Mouse (Mus musculus) CH12.LX (cell line): ENCODE results near the gene Prkce. TPM values are rescaled to one million over a fixed set of nuclear protein-coding genes. Genes with fewer than 3 reads are reported as not detected.

Experiments
- DNase-seq: peaks from one replicate; pipeline ENCODE4 v3.0.0-alpha.2; 2013; ENCODE audit errors: extremely low read depth
- H3K27ac ChIP-seq: 2 replicates; pipeline ENCODE4 v1.5.1; 2012; ENCODE audit warnings: low read depth, mild to moderate bottlenecking, control low read depth, moderate library complexity; ENCODE audit not compliant: insufficient read depth
- H3K27me3 ChIP-seq: replicated peaks from 2 replicates; pipeline ENCODE3; 2012; ENCODE audit warnings: inconsistent platforms
- H3K36me3 ChIP-seq, 2 experiments: replicated peaks in 1 of 2; 2 replicates each; pipeline versions ENCODE3 to v1.6.1; 2012; ENCODE audit warnings: inconsistent platforms in 1 of 2, low read length in 1 of 2, mild to moderate bottlenecking in 1 of 2, mixed read lengths in 1 of 2, moderate library complexity in 1 of 2; ENCODE audit not compliant: control insufficient read depth in 1 of 2, insufficient read depth in 1 of 2
- H3K4me1 ChIP-seq, 2 experiments: 2 replicates each; pipeline ENCODE4 v1.6.1; 2012; ENCODE audit warnings: inconsistent platforms in 1 of 2, moderate library complexity in 1 of 2; ENCODE audit not compliant: insufficient read depth in 2 of 2, control insufficient read depth in 1 of 2
- H3K4me2 ChIP-seq: 2 replicates; pipeline ENCODE4 v1.6.1; 2012; ENCODE audit warnings: low read depth, mild to moderate bottlenecking, control low read depth; ENCODE audit not compliant: poor library complexity, insufficient read depth, severe bottlenecking
- H3K4me3 ChIP-seq, 3 experiments: fragments of 150-350 bp in 1 of 3; sonication (generic) in 1 of 3; replicated peaks in 1 of 3; 2 replicates each; pipeline versions ENCODE3 to v1.5.1; 2011 to 2012; ENCODE audit warnings: low read depth in 2 of 3, low read length in 2 of 3, mild to moderate bottlenecking in 2 of 3, moderate library complexity in 2 of 3, control low read depth in 1 of 3, improper control_type of control experiment in 1 of 3, inconsistent platforms in 1 of 3, mixed read lengths in 1 of 3; ENCODE audit not compliant: poor library complexity in 1 of 3
- H3K79me2 ChIP-seq: replicated peaks from 2 replicates; pipeline ENCODE4 v1.6.1; 2012; ENCODE audit warnings: mild to moderate bottlenecking, moderate library complexity; ENCODE audit not compliant: control insufficient read depth, poor library complexity, insufficient read depth, severe bottlenecking; ENCODE audit errors: extremely low read depth
- H3K9ac ChIP-seq: 2 replicates; pipeline ENCODE4 v1.6.1; 2012; ENCODE audit warnings: low read depth, mild to moderate bottlenecking, control low read depth, moderate library complexity; ENCODE audit not compliant: insufficient read depth
- H3K9me3 ChIP-seq: replicated peaks from 2 replicates; pipeline ENCODE3; 2012; ENCODE audit warnings: low read length, inconsistent platforms, mixed read lengths
- BHLHE40 ChIP-seq: IDR thresholded peaks from 2 replicates; pipeline ENCODE4 v1.6.1; 2011; ENCODE audit warnings: mild to moderate bottlenecking, low read depth, low read length, improper control_type of control experiment
- E2F4 ChIP-seq: IDR thresholded peaks from 2 replicates; pipeline ENCODE4 v1.6.1; 2011; ENCODE audit warnings: low read depth, low read length, improper control_type of control experiment; ENCODE audit not compliant: insufficient replicate concordance
- ETS1 ChIP-seq: conservative IDR thresholded peaks from 2 replicates; pipeline ENCODE4 v1.6.1; 2012; ENCODE audit warnings: low read depth, mild to moderate bottlenecking, inconsistent platforms, low read length, improper control_type of control experiment, moderate library complexity
- HCFC1 ChIP-seq: IDR thresholded peaks from 2 replicates; pipeline ENCODE4 v1.6.1; 2012; ENCODE audit warnings: low read depth, mild to moderate bottlenecking, inconsistent platforms, low read length, improper control_type of control experiment
- IRF4 ChIP-seq: IDR thresholded peaks from 2 replicates; pipeline ENCODE4 v1.6.1; 2014; ENCODE audit warnings: low read depth, mild to moderate bottlenecking, inconsistent platforms, low read length, improper control_type of control experiment
- JUN ChIP-seq: IDR thresholded peaks from 2 replicates; pipeline ENCODE4 v1.6.1; 2011; ENCODE audit warnings: low read depth, mild to moderate bottlenecking, low read length, improper control_type of control experiment, moderate library complexity; ENCODE audit not compliant: insufficient read depth
- KAT2A ChIP-seq: IDR thresholded peaks from 2 replicates; pipeline ENCODE4 v1.6.1; 2012; ENCODE audit warnings: low read length, improper control_type of control experiment, inconsistent platforms; ENCODE audit not compliant: insufficient replicate concordance
- MAX ChIP-seq: IDR thresholded peaks from 2 replicates; pipeline ENCODE4 v1.6.1; 2011; ENCODE audit warnings: low read length, improper control_type of control experiment
- MAZ ChIP-seq: IDR thresholded peaks from 2 replicates; pipeline ENCODE4 v1.6.1; 2012; ENCODE audit warnings: low read depth, mild to moderate bottlenecking, inconsistent platforms, low read length, improper control_type of control experiment, moderate library complexity
- NELFE ChIP-seq: IDR thresholded peaks from 2 replicates; pipeline ENCODE4 v1.6.1; 2011; ENCODE audit warnings: low read depth, low read length, improper control_type of control experiment
- NRF1 ChIP-seq: IDR thresholded peaks from 2 replicates; pipeline ENCODE4 v1.6.1; 2014; ENCODE audit warnings: low read depth, mild to moderate bottlenecking, inconsistent platforms, low read length, improper control_type of control experiment, moderate library complexity
- POLR2AphosphoS2 ChIP-seq: IDR thresholded peaks from 2 replicates; pipeline ENCODE4 v1.6.1; 2011; ENCODE audit warnings: low read depth, low read length, improper control_type of control experiment
- SMC3 ChIP-seq: IDR thresholded peaks from 2 replicates; pipeline ENCODE4 v1.6.1; 2011; ENCODE audit warnings: low read depth, low read length, improper control_type of control experiment
- TCF12 ChIP-seq: IDR thresholded peaks from 2 replicates; pipeline ENCODE4 v1.6.1; 2014; ENCODE audit warnings: low read depth, mild to moderate bottlenecking, inconsistent platforms, low read length, improper control_type of control experiment
- UBTF ChIP-seq: IDR thresholded peaks from 2 replicates; pipeline ENCODE4 v1.6.1; 2012; ENCODE audit warnings: low read depth, mild to moderate bottlenecking, inconsistent platforms, low read length, improper control_type of control experiment, moderate library complexity
- USF2 ChIP-seq: conservative IDR thresholded peaks from 2 replicates; pipeline ENCODE4 v1.6.1; 2011; ENCODE audit warnings: low read depth, low read length, improper control_type of control experiment
- ZMIZ1 ChIP-seq: IDR thresholded peaks from 2 replicates; pipeline ENCODE4 v1.6.1; 2012; ENCODE audit warnings: low read depth, mild to moderate bottlenecking, inconsistent platforms, low read length, improper control_type of control experiment
- dilution Hi-C: fragments of 300-500 bp; cut with MboI; formaldehyde crosslinking; loops from 2 replicates; pipeline ENCODE4 v1.14.3; 2020; ENCODE audit warnings: low sequenced_read_pairs; ENCODE audit not compliant: extremely low pct_unique_long_range_greater_than_20kb, extremely low pct_ligation_motif_present
- in situ Hi-C: fragments of 300-500 bp; cut with MboI; formaldehyde crosslinking; loops from 3 replicates; pipeline ENCODE4 v1.14.3; 2019; ENCODE audit warnings: low sequenced_read_pairs, low pct_ligation_motif_present, low pct_unique_long_range_greater_than_20kb, mixed read lengths
- polyA plus RNA-seq: library from polyadenylated mRNA; unstranded; fragments of >175 nt; gene quantifications from 2 replicates; pipeline ENCODE4 v1.2.1, GENCODE M21; 2012; ENCODE audit warnings: low read depth; ENCODE audit not compliant: insufficient read length
- total RNA-seq, 2 experiments: library from RNA; depleted of rRNA; stranded (reverse); fragments of 300-350 nt in 1 of 2; fragments of >200 nt in 1 of 2; gene quantifications; 2 replicates each; pipeline ENCODE4 v1.2.3; 2012 to 2014

Gene Prkce
- total and polyA plus RNA-seq, 3 experiments = 4.1 to 13.2 (median 11.4) TPM

- no peak for DNase-seq
- dilution Hi-C loops = no loop called here
Measured at GRCm38 (mm10) chr17:86601116-86601515, 433.5 kb downstream of the Prkce start.

GRCm38 (mm10) chr17:86601901-86602300 lies 434.3 kb downstream of the Prkce start:
- Histone ChIP-seq H3K4me1 (peaks cover 4 to 14% of the 10 kb centered on the region in 2 experiments), H3K27ac (no peak overlapping the region), H3K9me3 (no peaks in the 10 kb centered on the region), H3K4me3 (no peak overlapping the region), H3K4me2 (no peak overlapping the region), H3K9ac (no peak overlapping the region), H3K27me3 (no peaks in the 10 kb centered on the region), H3K36me3 (peaks cover 0 to 14% of the 10 kb centered on the region in 2 experiments), H3K79me2 (no peaks in the 10 kb centered on the region)
- DNase-seq = no peak
- TF ChIP-seq USF2 (no peak), NRF1 (no peak), BHLHE40 (no peak), MAX (no peak), JUN (no peak), HCFC1 (no peak), IRF4 (no peak), KAT2A (no peak), UBTF (no peak), POLR2AphosphoS2 (no peak)
- in situ Hi-C loops (no loop called here), dilution Hi-C loops (no loop called here)

More at GRCm38 (mm10) chr17:86601116-86601515, 433.5 kb downstream of the Prkce start:
- peaks cover 0 to 7% of the 10 kb centered on the region in 2 experiments; a peak in 1 of 4 replicates for H3K4me1 ChIP-seq
- no peak overlapping the region for H3K4me2 ChIP-seq
- TF ChIP-seq MAZ = no peak
- TF ChIP-seq HCFC1 = no peak
- TF ChIP-seq ZMIZ1 = no peak
- TF ChIP-seq E2F4 = no peak
- TF ChIP-seq ETS1 = no peak
- no peak for TF ChIP-seq TCF12
- no peak for TF ChIP-seq NELFE
- TF ChIP-seq SMC3 = no peak
- no peak for TF ChIP-seq JUN
- TF ChIP-seq, all 38 proteins: peak for 0
- in situ Hi-C loops = no loop called here
- H3K9me3 ChIP-seq = no peaks in the 10 kb centered on the region
- no peaks in the 10 kb centered on the region for H3K79me2 ChIP-seq
- H3K27ac ChIP-seq = no peak overlapping the region
- H3K27me3 ChIP-seq = no peaks in the 10 kb centered on the region
- H3K4me3 ChIP-seq = no peak overlapping the region
- H3K36me3 ChIP-seq = peaks cover 0 to 14% of the 10 kb centered on the region in 2 experiments
- H3K9ac ChIP-seq = no peak overlapping the region
